ENCODE assay signal across 9 mouse cellular contexts in genomic region chr1:23763726-23764125, GRCm38 (mm10). TPM values are rescaled to one million over a fixed set of nuclear protein-coding genes. Genes with fewer than 3 reads are reported as not detected.
DNase-seq lines count a peak whose midpoint lies in the region; ATAC-seq and TF ChIP-seq lines count a peak whose summit lies in the region.
"Had no signal": no experiment of that assay in that cellular context is flagged by ENCODE, and none has a peak within 500 bp of the region (broad histone marks: within the 10 kb centered on the region; RNA-seq: fewer than 3 reads in every experiment).

No protein-coding gene starts in this region.

- DNase-seq in brain, embryonic 14.5 days (ENCODE audit: low read depth), result peak; percentile 67
- peak; percentile 36 for DNase-seq in embryonic facial prominence, embryonic 11.5 days (ENCODE audit: low spot score)
- DNase-seq in kidney, adult 2 months, result peak; percentile 60
- peak; percentile 37 to 48 for DNase-seq in lung, postnatal 4 days
- no peak for DNase-seq in left cerebral cortex, postnatal 36 days (ENCODE audit: low spot score in 2 of 2)
- DNase-seq in liver, embryonic 11.5 days (ENCODE audit: low spot score), result no peak
- no peak for DNase-seq in heart, postnatal 36 days
- DNase-seq: liver, embryonic 13.5 days had no signal

- intact Hi-C loops in left cerebral cortex, postnatal 36 days (cut with DNase I), result loop anchor here (2.0 to 10.0 kb wide), 2 partner anchors 29 to 271 kb away; no protein-coding TSS in a partner anchor
- intact Hi-C loops in heart, postnatal 36 days (cut with DNase I), result loop anchor here (2.0 to 10.0 kb wide), 2 partner anchors 407 to 439 kb away; no protein-coding TSS in a partner anchor

- TF ChIP-seq CTCF in brain, embryonic 14.5 days (IDR thresholded peaks at IDR 0.05; ENCODE audit: borderline replicate concordance, extremely low read depth, insufficient read depth, insufficient read length), result peak; percentile 2; the same call in 1 of the 2 replicates
- no peak for TF ChIP-seq CTCF in kidney, adult 2 months (conservative IDR thresholded peaks at IDR 0.05; ENCODE audit: insufficient read depth, insufficient read length, low read depth, low read length)

- ATAC-seq in embryonic facial prominence, embryonic 11.5 days (replicated peaks; ENCODE audit: insufficient number of reproducible peaks, low FRiP score, low TSS enrichment, low read depth), result no peak
- no peak for ATAC-seq in megakaryocyte, adult 5-6 weeks (ENCODE audit: poor library complexity, severe bottlenecking)
- no peak for ATAC-seq in liver, embryonic 11.5 days (replicated peaks; ENCODE audit: low FRiP score)

- no peak for TF ChIP-seq POLR2A in brain, embryonic 14.5 days (IDR thresholded peaks at IDR 0.05; ENCODE audit: borderline replicate concordance, extremely low read depth, insufficient read depth, insufficient read length, poor library complexity, severe bottlenecking)
- TF ChIP-seq POLR2A in kidney, adult 2 months (IDR thresholded peaks at IDR 0.05; ENCODE audit: low read depth, low read length), result no peak

- H3K4me2 ChIP-seq in embryonic facial prominence, embryonic 11.5 days (ENCODE audit: low read depth, low read length), result no peak overlapping the region
- no peak overlapping the region for H3K4me2 ChIP-seq in liver, embryonic 11.5 days

- H3K36me3 ChIP-seq in embryonic facial prominence, embryonic 11.5 days (replicated peaks; ENCODE audit: control insufficient read depth, insufficient read depth, low read depth, low read length), result no peaks in the 10 kb centered on the region
- no peaks in the 10 kb centered on the region for H3K36me3 ChIP-seq in kidney, adult 2 months (ENCODE audit: control insufficient read depth, insufficient read depth, low read length)
- no peaks in the 10 kb centered on the region for H3K36me3 ChIP-seq in liver, embryonic 11.5 days (ENCODE audit: control insufficient read depth, insufficient read depth, low read length)
- H3K36me3 ChIP-seq: liver, embryonic 13.5 days had no signal

- peaks cover 34% of the 10 kb centered on the region for H3K27me3 ChIP-seq in embryonic facial prominence, embryonic 11.5 days (ENCODE audit: control insufficient read depth, insufficient read depth, low read length)
- no peaks in the 10 kb centered on the region for H3K27me3 ChIP-seq in kidney, adult 2 months (replicated peaks; ENCODE audit: control insufficient read depth, insufficient read depth, low read length)
- H3K27me3 ChIP-seq in liver, embryonic 11.5 days (replicated peaks; ENCODE audit: control insufficient read depth, insufficient read depth, low read length), result peaks cover 53% of the 10 kb centered on the region

- no peaks in the 10 kb centered on the region for H3K9me3 ChIP-seq in embryonic facial prominence, embryonic 11.5 days (replicated peaks; ENCODE audit: control insufficient read depth, low read length)
- H3K9me3 ChIP-seq in liver, embryonic 11.5 days (ENCODE audit: control insufficient read depth, low read length), result no peaks in the 10 kb centered on the region
- H3K9me3 ChIP-seq: liver, embryonic 13.5 days had no signal

- no peaks in the 10 kb centered on the region for H3K4me1 ChIP-seq in embryonic facial prominence, embryonic 11.5 days (ENCODE audit: control insufficient read depth, insufficient read depth, low read length)
- no peaks in the 10 kb centered on the region; the same call in 1 of the 2 replicates for H3K4me1 ChIP-seq in kidney, adult 2 months (ENCODE audit: control insufficient read depth, insufficient read depth, low read length)
- peaks cover 3% of the 10 kb centered on the region for H3K4me1 ChIP-seq in liver, embryonic 11.5 days (replicated peaks; ENCODE audit: control insufficient read depth, insufficient read depth, low read length)

- 4% methylated on average over 7 of the region's 7 CpGs for WGBS in embryonic facial prominence, embryonic 11.5 days
- WGBS in kidney, adult 2 months, result 4% methylated on average over 7 of the region's 7 CpGs
- 4% methylated on average over 7 of the region's 7 CpGs for WGBS in liver, embryonic 11.5 days

- H3K9ac ChIP-seq in embryonic facial prominence, embryonic 11.5 days (replicated peaks; ENCODE audit: low read length), result no peak overlapping the region
- no peak overlapping the region for H3K9ac ChIP-seq in liver, embryonic 11.5 days (ENCODE audit: low read depth, low read length)
- H3K9ac ChIP-seq: liver, embryonic 13.5 days had no signal

- no peak overlapping the region for H3K4me3 ChIP-seq in embryonic facial prominence, embryonic 11.5 days (ENCODE audit: low read depth, low read length)
- H3K4me3 ChIP-seq in kidney, adult 2 months (ENCODE audit: insufficient read depth, low read depth, low read length), result peak overlapping the region; percentile 69
- H3K4me3 ChIP-seq in liver, embryonic 11.5 days (ENCODE audit: low read depth, low read length), result no peak overlapping the region

- H3K27ac ChIP-seq in embryonic facial prominence, embryonic 11.5 days (replicated peaks; ENCODE audit: low read depth, low read length), result no peak overlapping the region
- no peak overlapping the region for H3K27ac ChIP-seq in kidney, adult 2 months (ENCODE audit: insufficient read depth, low read depth, low read length)
- no peak overlapping the region for H3K27ac ChIP-seq in liver, embryonic 11.5 days (ENCODE audit: low read depth, low read length)
- H3K27ac ChIP-seq: liver, embryonic 13.5 days had no signal

RNA-seq across cellular contexts. Expression of gene B3gat2, which starts 2.2 kb away (rescaled TPM):
- 20.4 and 24.5 TPM in 2 replicates for polyA plus RNA-seq in brain, embryonic 14.5 days (2012; rRNA removed)
- polyA plus RNA-seq in embryonic facial prominence, embryonic 11.5 days (2014; fragmentation: Nextera tagmentation; extraction: Ambion mirVana), result 0.81 and 1.0 TPM in 2 replicates
- 58.8 and 81.1 TPM in 2 replicates for polyA plus RNA-seq in kidney, adult 2 months (2012; rRNA removed)
- total RNA-seq in megakaryocyte, adult 5-6 weeks (2015), result not detected in 2 replicates
- 0.04 and 0.12 TPM in 2 replicates for total RNA-seq in megakaryocyte, adult 5-6 weeks (2017)
- total RNA-seq in left cerebral cortex, postnatal 36 days (2021), result 10 to 100 TPM in 1 of 2 experiments, 1 to 10 TPM in 1; 9.0 to 10.2 TPM
- polyA plus RNA-seq in liver, embryonic 11.5 days (2014; fragmentation: Nextera tagmentation; extraction: Ambion mirVana), result 0.23 and 0.55 TPM in 2 replicates
- not detected for total RNA-seq in heart, postnatal 36 days (2021)

Comparison
In these comparisons a context has a peak if more than half of its experiments do, and no peak if none do; other contexts are left out.
1. DNase-seq: peak in brain, embryonic 14.5 days (single experiment), embryonic facial prominence, embryonic 11.5 days (single experiment), kidney, adult 2 months (single experiment) and lung, postnatal 4 days (2 of 2); none in left cerebral cortex, postnatal 36 days (0 of 2), liver, embryonic 11.5 days (single experiment) and heart, postnatal 36 days (0 of 2).
2. RNA of gene B3gat2, which starts 2.2 kb away (polyA plus RNA-seq): 58.8 to 81.1 TPM in kidney, adult 2 months and 20.4 to 24.5 TPM in brain, embryonic 14.5 days; 0.81 to 1.0 TPM in embryonic facial prominence, embryonic 11.5 days and 0.23 to 0.55 TPM in liver, embryonic 11.5 days; every median in the first group is over 10 times any median in the second.